16 mouse cellular contexts compared by ENCODE assay signal in genomic region chr9:34427711-34428110, GRCm38 (mm10). TPM values are rescaled to one million over a fixed set of nuclear protein-coding genes. Genes with fewer than 3 reads are reported as not detected.
DNase-seq lines count a peak whose midpoint lies in the region; ATAC-seq and TF ChIP-seq lines count a peak whose summit lies in the region.
"Had no signal": no experiment of that assay in that cellular context is flagged by ENCODE, and none has a peak within 500 bp of the region (broad histone marks: within the 10 kb centered on the region; RNA-seq: fewer than 3 reads in every experiment).

No protein-coding gene starts in this region.

- ATAC-seq in lung, embryonic 14.5 days (ENCODE audit: insufficient read depth) = no peak
- no peak; the same call in 1 of the 2 replicates for ATAC-seq in lung, postnatal 0 days

- H3K27ac ChIP-seq in gastrocnemius, adult 2 months = no peak overlapping the region
- no peak overlapping the region for H3K27ac ChIP-seq in lung, embryonic 14.5 days (ENCODE audit: low read depth)
- H3K27ac ChIP-seq in lung, postnatal 0 days (ENCODE audit: low read length) = no peak overlapping the region
- H3K27ac ChIP-seq: hindbrain, embryonic 14.5 days had no signal

- no peak for TF ChIP-seq EP300 in lung, postnatal 0 days (IDR thresholded peaks at IDR 0.05)

- no peaks in the 10 kb centered on the region for H3K9me3 ChIP-seq in lung, embryonic 14.5 days (ENCODE audit: low read depth, low read length)
- H3K9me3 ChIP-seq in lung, postnatal 0 days (ENCODE audit: low read length) = no peaks in the 10 kb centered on the region

- H3K27me3 ChIP-seq in lung, embryonic 14.5 days (ENCODE audit: insufficient read depth, low read length) = no peaks in the 10 kb centered on the region
- no peaks in the 10 kb centered on the region for H3K27me3 ChIP-seq in lung, postnatal 0 days (replicated peaks; ENCODE audit: insufficient read depth, low read length)

- H3K4me1 ChIP-seq in lung, embryonic 14.5 days (ENCODE audit: insufficient read depth) = no peaks in the 10 kb centered on the region; the same call in 1 of the 2 replicates
- no peaks in the 10 kb centered on the region for H3K4me1 ChIP-seq in lung, postnatal 0 days (ENCODE audit: insufficient read depth, low read depth, low read length)

- no peak overlapping the region for H3K4me3 ChIP-seq in gastrocnemius, adult 2 months
- no peak overlapping the region for H3K4me3 ChIP-seq in lung, embryonic 14.5 days (ENCODE audit: low read depth, low read length)
- no peak overlapping the region for H3K4me3 ChIP-seq in lung, postnatal 0 days (ENCODE audit: low read depth, low read length)
- H3K4me3 ChIP-seq: myocyte had no signal

- WGBS in lung, embryonic 14.5 days = 40% methylated on average over 8 of the region's 8 CpGs
- 55% methylated on average over 8 of the region's 8 CpGs for WGBS in lung, postnatal 0 days

- DNase-seq in adrenal gland, postnatal 10 days = peak; percentile 10
- DNase-seq in adrenal gland, adult (ENCODE audit: inconsistent age in 2 of 2, low spot score in 1 of 2) = no peak
- DNase-seq in gastrocnemius, adult 2 months = peak; percentile 65
- no peak for DNase-seq in gastrocnemius, adult 8-10 months (ENCODE audit: low spot score in 2 of 2)
- DNase-seq in lung, embryonic 14.5 days = peak; percentile 83
- no peak for DNase-seq in lung, postnatal 25 days (ENCODE audit: low spot score)
- DNase-seq in lung, postnatal 0 days (ENCODE audit: low spot score) = peak; percentile 36
- DNase-seq in frontal cortex, postnatal 36 days (ENCODE audit: low spot score in 2 of 2) = no peak
- DNase-seq: cerebellum, adult 18-20 months; heart, postnatal 10 days; kidney, adult 8-10 months; liver; retina, postnatal 1 day had no signal

- no peaks in the 10 kb centered on the region for H3K36me3 ChIP-seq in lung, embryonic 14.5 days (ENCODE audit: insufficient read depth)
- H3K36me3 ChIP-seq in lung, postnatal 0 days (ENCODE audit: insufficient read depth, low read length) = no peaks in the 10 kb centered on the region

- no peak for TF ChIP-seq CTCF in gastrocnemius, adult 2 months (IDR thresholded peaks at IDR 0.05)
- TF ChIP-seq CTCF in lung, embryonic 14.5 days (IDR thresholded peaks at IDR 0.05; ENCODE audit: low read depth) = no peak
- no peak for TF ChIP-seq CTCF in lung, postnatal 0 days (IDR thresholded peaks at IDR 0.05)

- intact Hi-C loops in gastrocnemius, adult 2 months (cut with DNase I) = no loop called here

- no peak overlapping the region for H3K9ac ChIP-seq in lung, embryonic 14.5 days
- H3K9ac ChIP-seq in lung, postnatal 0 days (replicated peaks; ENCODE audit: low read depth) = no peak overlapping the region
- H3K9ac ChIP-seq: hindbrain, embryonic 14.5 days had no signal

- H3K4me2 ChIP-seq in lung, embryonic 14.5 days = no peak overlapping the region
- H3K4me2 ChIP-seq in lung, postnatal 0 days (replicated peaks; ENCODE audit: low read depth, low read length) = no peak overlapping the region
- H3K4me2 ChIP-seq: hindbrain, embryonic 14.5 days had no signal

RNA-seq across cellular contexts. Expression of gene Kirrel3, which starts 58.0 kb away (rescaled TPM):
- total RNA-seq in adrenal gland, postnatal 10 days (2021) = 1 to 10 TPM; 1.0 to 2.2 TPM
- total RNA-seq in gastrocnemius, adult 2 months (2021) = under 1 TPM; 0.61 to 0.77 TPM
- under 1 TPM; 0.39 to 0.74 (median 0.52) TPM for total RNA-seq in gastrocnemius, adult 8-10 months (2022)
- polyA plus RNA-seq in lung, embryonic 14.5 days (2014; fragmentation: Nextera tagmentation; extraction: Ambion mirVana) = 1.4 and 1.8 TPM in 2 replicates
- 0.64 and 0.72 TPM in 2 replicates for polyA plus RNA-seq in lung, postnatal 0 days (2015; fragmentation: Nextera tagmentation; extraction: Ambion mirVana)
- total RNA-seq: neutrophil, adult 5-6 weeks had no signal

Comparison
In these comparisons a context has a peak if more than half of its experiments do, and no peak if none do; other contexts are left out.
1. DNase-seq: peak in adrenal gland, postnatal 10 days (single experiment), gastrocnemius, adult 2 months (single experiment), lung, embryonic 14.5 days (single experiment) and lung, postnatal 0 days (single experiment); none in adrenal gland, adult (0 of 2), gastrocnemius, adult 8-10 months (0 of 2), lung, postnatal 25 days (single experiment) and frontal cortex, postnatal 36 days (0 of 2).